Mouse (Mus musculus) cerebellum, postnatal 14 days (tissue): Measurements from ENCODE around the gene Riok2.
A peak's percentile ranks its signal among the peaks of the same experiment; 100 is the strongest.

Experiments
- DNase-seq, 2 experiments: peaks; one replicate each; pipeline ENCODE4 v3.0.0; 2021; ENCODE audit warnings: mixed read lengths in 2 of 2

The Riok2 gene

DNA sequence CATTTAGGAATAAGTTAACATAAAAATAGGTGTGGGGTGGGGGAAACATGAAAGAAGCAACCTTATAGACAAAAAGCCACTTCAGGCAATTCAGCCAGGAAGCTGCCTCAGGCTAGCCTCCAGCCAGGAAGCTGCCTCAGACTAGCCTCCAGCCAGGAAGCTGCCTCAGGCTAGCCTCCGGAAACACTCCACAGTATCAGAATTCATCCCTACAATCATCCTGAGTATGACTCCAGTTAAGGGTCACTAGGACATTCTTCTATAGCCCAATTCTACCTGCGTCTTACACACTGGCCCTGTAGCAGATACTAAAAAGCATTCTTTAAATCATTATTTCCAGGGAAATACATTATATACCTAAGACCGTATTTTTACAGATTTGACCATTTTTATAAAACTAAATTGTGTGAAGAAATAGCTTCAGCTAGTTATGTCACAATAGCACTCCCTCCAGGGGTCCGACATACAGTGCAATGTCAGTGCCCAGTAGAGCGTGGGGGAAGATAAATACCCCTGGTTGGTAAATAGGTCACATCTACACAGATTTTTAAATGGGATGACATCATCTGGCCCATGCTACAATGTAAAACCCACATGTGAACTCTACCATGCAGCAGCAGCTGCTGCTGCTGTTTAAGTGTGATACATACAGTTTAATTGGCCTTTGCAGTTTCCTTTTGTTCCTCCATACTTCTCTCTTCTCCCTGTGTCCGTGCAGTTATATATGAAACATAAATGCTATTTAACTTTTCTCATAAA, 34.8 kb downstream of the Riok2 start:
- DNase-seq, result no peak

GRCm38 (mm10) chr17:17409601-17410000, 35.5 kb downstream of the Riok2 start:
- peak; percentile 12 to 18 for DNase-seq

DNA sequence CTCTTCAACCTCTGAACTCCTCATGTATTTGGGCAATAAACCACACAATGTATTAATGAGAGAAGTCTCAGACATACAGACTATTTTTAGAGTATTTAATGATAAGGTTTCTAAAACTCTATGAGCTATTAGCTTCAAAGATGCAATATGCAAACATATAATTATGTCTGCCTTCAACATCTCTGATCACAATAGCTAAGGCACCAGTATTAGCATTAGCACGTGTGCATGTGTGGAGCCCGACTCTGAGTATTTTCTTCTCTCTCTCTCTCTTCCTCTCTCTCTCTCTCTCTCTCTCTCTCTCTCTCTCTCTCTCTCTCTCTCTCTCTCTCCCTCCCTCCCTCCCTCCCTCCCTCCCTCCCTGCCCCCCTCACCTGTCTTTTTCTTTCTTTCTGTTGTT, 37.3 kb downstream of the Riok2 start:
- no peak for DNase-seq

DNA sequence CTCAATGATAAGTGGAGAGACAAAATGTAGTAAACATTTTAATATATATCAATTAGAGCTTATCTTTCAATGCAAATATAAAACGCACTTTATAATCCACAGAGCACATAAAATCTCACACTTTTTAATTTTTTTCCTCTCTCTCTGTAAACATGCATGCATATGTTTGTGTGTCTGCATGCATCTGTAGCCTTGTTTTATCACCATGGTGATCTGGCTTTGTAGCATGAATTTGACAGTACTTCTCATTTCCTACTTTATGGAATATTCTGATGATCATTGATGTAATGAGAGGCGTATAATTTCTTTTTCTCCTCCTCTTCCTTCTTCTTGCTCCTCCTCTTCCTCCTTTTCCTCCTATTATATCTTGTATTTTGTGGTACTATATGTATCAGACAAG, 38.1 kb downstream of the Riok2 start:
- no peak for DNase-seq

- DNase-seq, result no peak
Measured at GRCm38 (mm10) chr17:17414206-17414605, 40.1 kb downstream of the Riok2 start.

GRCm38 (mm10) chr17:17424609-17425307, 50.6 kb downstream of the Riok2 start:
- no peak for DNase-seq

DNA sequence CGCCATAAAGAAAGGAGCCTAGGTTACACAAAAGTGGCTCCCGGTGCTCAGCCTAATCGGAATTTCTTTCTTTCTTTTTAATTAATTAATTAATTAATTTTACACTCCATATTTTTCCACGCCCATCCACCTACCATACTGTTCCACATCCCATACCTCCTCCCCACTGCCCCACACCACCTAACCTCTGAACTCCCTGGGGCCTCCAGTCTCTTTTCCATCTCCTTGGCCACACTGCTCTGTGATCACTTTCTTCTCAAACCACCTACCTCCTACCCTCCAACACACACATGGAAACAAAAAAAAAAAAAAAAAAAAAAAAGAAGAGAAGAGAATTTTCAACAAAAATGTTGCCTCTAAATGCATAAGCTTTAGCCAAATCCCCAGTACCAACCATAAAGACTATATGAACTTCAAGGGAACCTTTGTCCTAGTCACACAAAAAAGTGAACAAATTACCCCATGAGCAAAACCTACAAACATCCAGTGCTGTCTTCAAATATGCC, 51.3 kb downstream of the Riok2 start:
- no peak for DNase-seq

GRCm38 (mm10) chr17:17425906-17426305, 51.8 kb downstream of the Riok2 start:
- no peak for DNase-seq

GRCm38 (mm10) chr17:17428888-17429287, 54.8 kb downstream of the Riok2 start:
- no peak for DNase-seq

DNA sequence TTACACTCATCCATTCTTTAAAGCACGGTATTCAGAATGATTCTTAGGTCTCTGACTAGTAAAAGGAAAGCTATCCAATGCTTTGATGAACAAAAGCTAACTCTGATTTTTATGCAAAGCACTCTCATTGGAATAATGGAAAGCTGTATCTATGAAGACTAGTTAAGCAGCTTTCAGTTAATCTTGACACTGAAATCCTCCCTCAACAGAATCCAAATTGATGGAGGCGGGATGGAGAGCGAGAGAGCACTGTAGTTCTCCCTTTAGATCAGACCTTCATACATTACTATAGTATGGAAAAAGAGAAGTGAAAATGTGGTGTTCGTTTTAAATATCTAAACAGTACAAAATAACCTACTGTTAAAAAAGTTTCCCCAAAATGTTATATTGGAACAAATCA, 59.6 kb downstream of the Riok2 start:
- DNase-seq, result no peak

DNA sequence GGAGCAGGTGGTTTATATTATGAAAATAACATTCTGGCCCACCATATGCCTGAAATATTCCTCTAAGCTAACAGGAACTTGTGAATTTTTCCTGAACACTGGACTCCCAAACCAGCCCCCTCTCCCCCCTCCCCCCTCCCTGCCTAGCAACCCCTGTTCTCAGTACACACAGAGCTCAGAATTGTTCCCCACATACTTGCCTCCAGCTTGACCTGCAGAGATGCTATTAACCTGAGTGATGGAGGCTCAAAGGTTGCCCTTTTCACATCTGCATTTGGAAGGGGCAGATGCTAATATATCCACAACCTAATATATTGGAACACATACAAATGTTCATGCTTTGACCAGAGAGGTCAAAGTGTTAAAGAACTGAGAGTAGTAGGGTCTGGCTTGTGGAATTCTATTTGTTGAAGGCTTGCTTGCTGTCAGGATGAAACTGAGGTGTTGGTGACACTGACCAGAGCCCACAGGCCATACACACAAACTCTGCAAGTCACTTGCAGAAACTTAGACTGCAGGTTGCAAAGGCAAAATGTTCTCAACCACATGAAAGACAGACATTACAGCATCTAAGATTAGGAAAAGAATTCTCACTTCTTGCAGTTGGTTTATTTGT, 64.6 kb downstream of the Riok2 start:
- no peak for DNase-seq

GRCm38 (mm10) chr17:17441876-17442498, 67.9 kb downstream of the Riok2 start:
- DNase-seq, result no peak

- DNase-seq, result no peak
Measured at GRCm38 (mm10) chr17:17444297-17444886, 70.3 kb downstream of the Riok2 start.
